Mouse (Mus musculus): ENCODE data around the gene Acpp. TPM values are rescaled to one million over a fixed set of nuclear protein-coding genes. Genes with fewer than 3 reads are reported as not detected.
"Not testable (repeated sequence)": the region's sequence is repeated elsewhere in the genome, so short reads cannot be mapped to it uniquely, and the experiment has no call there.

Acpp gene
- total RNA-seq (2014; fragmentation: Nextera tagmentation) (not detected in 2 replicates), total RNA-seq (2017) (0.06 and 0.33 TPM in 2 replicates), polyA plus RNA-seq (2012) (not detected in 2 replicates)

DNA sequence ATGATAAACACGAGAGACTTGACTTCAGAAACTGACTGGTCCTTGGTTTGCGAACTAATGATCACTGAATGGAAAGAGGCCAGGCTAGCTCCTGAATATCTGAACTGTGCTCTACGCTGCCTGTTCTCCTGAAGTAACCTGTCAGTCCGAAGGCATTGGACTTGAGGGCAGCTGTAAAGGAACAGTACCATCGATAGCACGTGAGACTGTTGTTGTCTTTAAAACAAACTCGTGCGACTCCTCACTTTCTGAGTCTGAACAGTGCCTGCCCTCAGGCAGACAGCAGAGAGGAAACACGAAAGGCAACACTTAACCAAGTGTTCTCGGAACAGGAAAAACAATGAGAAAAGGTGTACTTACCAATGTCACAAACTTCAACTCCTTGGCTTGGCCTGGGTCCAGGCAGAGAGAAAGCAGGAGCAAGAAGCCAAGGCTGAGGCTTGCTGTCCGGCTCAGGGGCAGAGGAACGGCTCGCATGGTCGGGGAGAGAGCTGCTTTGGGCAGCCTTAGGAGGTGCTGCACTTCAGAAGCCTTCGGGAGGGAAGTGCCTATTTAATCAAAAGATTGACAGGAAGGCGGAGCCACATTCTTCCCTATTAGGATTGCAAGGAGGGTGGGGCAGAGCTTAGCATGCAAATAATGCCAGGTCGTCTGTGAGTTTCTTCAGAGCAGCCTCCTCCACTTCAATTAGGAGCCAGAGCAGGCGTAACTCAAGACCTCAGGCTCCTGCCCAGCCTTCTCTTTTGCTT, at the start of gene Acpp:
Acpp (minus strand) TSS at position 566 of the 749 bp plus-strand sequence.
- no peaks in the 10 kb centered on the region for H3K4me1 ChIP-seq (ENCODE audit: insufficient read depth, low read depth, low read length)
- H3K9me3 ChIP-seq (replicated peaks): peaks cover 32% of the 10 kb centered on the region
- DNase-seq (ENCODE audit: low spot score) (no peak), ATAC-seq (ENCODE audit: extremely low read depth, insufficient number of reproducible peaks, low FRiP score, poor library complexity, severe bottlenecking) (no peak)
- no peaks in the 10 kb centered on the region for H3K27me3 ChIP-seq (ENCODE audit: insufficient read depth, low read length)
- TF ChIP-seq GATA2 (IDR thresholded peaks at IDR 0.05; ENCODE audit: borderline replicate concordance, low read depth, low read length) (no peak), TAL1 (conservative IDR thresholded peaks at IDR 0.05; ENCODE audit: low read depth, low read length) (no peak), GATA1 (IDR thresholded peaks at IDR 0.05; ENCODE audit: borderline replicate concordance, low read length) (no peak), POLR2AphosphoS5 (IDR thresholded peaks at IDR 0.05; ENCODE audit: insufficient replicate concordance, low read depth, low read length) (no peak), CTCF (IDR thresholded peaks at IDR 0.05; ENCODE audit: low read depth, low read length) (no peak)
- H3K4me3 ChIP-seq (ENCODE audit: low read depth, low read length): no peak within 1 kb of the TSS
- no peaks in the 10 kb centered on the region for H3K36me3 ChIP-seq (replicated peaks)

- Histone ChIP-seq H3K36me3 (replicated peaks) (no peaks in the 10 kb centered on the region), H3K9me3 (replicated peaks) (peaks cover 17% of the 10 kb centered on the region), H3K4me1 (ENCODE audit: insufficient read depth, low read depth, low read length) (no peaks in the 10 kb centered on the region), H3K27me3 (ENCODE audit: insufficient read depth, low read length) (no peaks in the 10 kb centered on the region), H3K4me3 (ENCODE audit: low read depth, low read length) (no peak overlapping the region)
- ATAC-seq (ENCODE audit: extremely low read depth, insufficient number of reproducible peaks, low FRiP score, poor library complexity, severe bottlenecking): no peak
- DNase-seq (ENCODE audit: low spot score): no peak
- TF ChIP-seq POLR2AphosphoS5 (IDR thresholded peaks at IDR 0.05; ENCODE audit: insufficient replicate concordance, low read depth, low read length) (no peak), TAL1 (conservative IDR thresholded peaks at IDR 0.05; ENCODE audit: low read depth, low read length) (no peak), CTCF (IDR thresholded peaks at IDR 0.05; ENCODE audit: low read depth, low read length) (no peak), GATA2 (IDR thresholded peaks at IDR 0.05; ENCODE audit: borderline replicate concordance, low read depth, low read length) (no peak), GATA1 (IDR thresholded peaks at IDR 0.05; ENCODE audit: borderline replicate concordance, low read length) (no peak)
Observed at GRCm38 (mm10) chr9:104382571-104383170, 45.1 kb upstream of the Acpp start.

DNA sequence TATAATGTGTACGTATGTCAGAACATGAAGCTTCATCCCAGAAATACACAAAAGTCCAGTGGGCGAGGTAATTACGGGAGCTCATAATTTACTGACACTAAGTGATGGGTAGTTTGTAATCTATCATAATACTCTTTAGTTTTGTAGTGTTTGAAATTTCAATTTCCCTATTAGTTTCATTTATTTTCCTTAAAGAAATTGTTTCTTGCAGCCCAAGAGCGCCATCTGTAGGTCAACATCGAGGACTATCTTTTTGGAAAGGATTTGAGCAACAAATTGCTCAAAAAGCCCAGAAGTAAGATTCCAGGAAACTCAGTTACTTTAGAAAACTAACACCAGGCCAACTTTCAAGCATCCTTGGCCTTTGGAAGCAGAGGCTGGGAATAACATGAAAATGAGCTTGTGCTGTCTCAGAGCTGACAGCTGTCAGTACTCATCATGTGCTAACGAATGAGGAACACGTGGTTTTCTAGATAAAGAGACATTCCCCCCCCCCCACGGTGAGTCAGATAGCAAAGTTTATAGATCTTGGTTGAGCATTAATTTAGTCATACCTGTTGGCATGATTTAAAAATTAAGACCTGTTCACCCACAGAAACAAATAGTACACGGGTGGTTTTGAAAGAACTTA, 42.1 kb upstream of the Acpp start:
- no peak for DNase-seq (ENCODE audit: low spot score)

GRCm38 (mm10) chr9:104375573-104375972, 38.0 kb upstream of the Acpp start:
- H3K4me1 ChIP-seq (ENCODE audit: insufficient read depth, low read depth, low read length): no peaks in the 10 kb centered on the region
- no peak for ATAC-seq (ENCODE audit: extremely low read depth, insufficient number of reproducible peaks, low FRiP score, poor library complexity, severe bottlenecking)
- no peaks in the 10 kb centered on the region for H3K36me3 ChIP-seq (replicated peaks)
- H3K9me3 ChIP-seq (replicated peaks): peaks cover 37% of the 10 kb centered on the region
- DNase-seq (ENCODE audit: low spot score): no peak
- TF ChIP-seq GATA1 (IDR thresholded peaks at IDR 0.05; ENCODE audit: borderline replicate concordance, low read length) (no peak), POLR2AphosphoS5 (IDR thresholded peaks at IDR 0.05; ENCODE audit: insufficient replicate concordance, low read depth, low read length) (no peak), CTCF (IDR thresholded peaks at IDR 0.05; ENCODE audit: low read depth, low read length) (no peak), GATA2 (IDR thresholded peaks at IDR 0.05; ENCODE audit: borderline replicate concordance, low read depth, low read length) (no peak), TAL1 (conservative IDR thresholded peaks at IDR 0.05; ENCODE audit: low read depth, low read length) (no peak)
- H3K4me3 ChIP-seq (ENCODE audit: low read depth, low read length): no peak overlapping the region
- H3K27me3 ChIP-seq (ENCODE audit: insufficient read depth, low read length): no peaks in the 10 kb centered on the region

More for the DNA sequence above, 42.1 kb upstream of the Acpp start:
- TF ChIP-seq POLR2AphosphoS5 (IDR thresholded peaks at IDR 0.05; ENCODE audit: insufficient replicate concordance, low read depth, low read length) (no peak), GATA2 (IDR thresholded peaks at IDR 0.05; ENCODE audit: borderline replicate concordance, low read depth, low read length) (no peak), GATA1 (IDR thresholded peaks at IDR 0.05; ENCODE audit: borderline replicate concordance, low read length) (no peak), TAL1 (conservative IDR thresholded peaks at IDR 0.05; ENCODE audit: low read depth, low read length) (no peak), CTCF (IDR thresholded peaks at IDR 0.05; ENCODE audit: low read depth, low read length) (no peak)
- ATAC-seq (ENCODE audit: extremely low read depth, insufficient number of reproducible peaks, low FRiP score, poor library complexity, severe bottlenecking): no peak
- Histone ChIP-seq H3K36me3 (replicated peaks) (no peaks in the 10 kb centered on the region), H3K4me1 (ENCODE audit: insufficient read depth, low read depth, low read length) (no peaks in the 10 kb centered on the region), H3K4me3 (ENCODE audit: low read depth, low read length) (no peak overlapping the region), H3K27me3 (ENCODE audit: insufficient read depth, low read length) (no peaks in the 10 kb centered on the region), H3K9me3 (replicated peaks) (peaks cover 34% of the 10 kb centered on the region)

GRCm38 (mm10) chr9:104373253-104373652, 35.7 kb upstream of the Acpp start:
- no peaks in the 10 kb centered on the region for H3K36me3 ChIP-seq (replicated peaks)
- no peak for ATAC-seq (ENCODE audit: extremely low read depth, insufficient number of reproducible peaks, low FRiP score, poor library complexity, severe bottlenecking)
- DNase-seq (ENCODE audit: low spot score): no peak
- H3K9me3 ChIP-seq (replicated peaks): peaks cover 29% of the 10 kb centered on the region
- no peaks in the 10 kb centered on the region for H3K27me3 ChIP-seq (ENCODE audit: insufficient read depth, low read length)
- no peak overlapping the region for H3K4me3 ChIP-seq (ENCODE audit: low read depth, low read length)
- H3K4me1 ChIP-seq (ENCODE audit: insufficient read depth, low read depth, low read length): no peaks in the 10 kb centered on the region
- TF ChIP-seq GATA2 (IDR thresholded peaks at IDR 0.05; ENCODE audit: borderline replicate concordance, low read depth, low read length): no peak
- TF ChIP-seq GATA1 (IDR thresholded peaks at IDR 0.05; ENCODE audit: borderline replicate concordance, low read length): no peak
- no peak for TF ChIP-seq POLR2AphosphoS5 (IDR thresholded peaks at IDR 0.05; ENCODE audit: insufficient replicate concordance, low read depth, low read length)
- TF ChIP-seq TAL1 (conservative IDR thresholded peaks at IDR 0.05; ENCODE audit: low read depth, low read length): no peak
- TF ChIP-seq CTCF (IDR thresholded peaks at IDR 0.05; ENCODE audit: low read depth, low read length): no peak

DNA sequence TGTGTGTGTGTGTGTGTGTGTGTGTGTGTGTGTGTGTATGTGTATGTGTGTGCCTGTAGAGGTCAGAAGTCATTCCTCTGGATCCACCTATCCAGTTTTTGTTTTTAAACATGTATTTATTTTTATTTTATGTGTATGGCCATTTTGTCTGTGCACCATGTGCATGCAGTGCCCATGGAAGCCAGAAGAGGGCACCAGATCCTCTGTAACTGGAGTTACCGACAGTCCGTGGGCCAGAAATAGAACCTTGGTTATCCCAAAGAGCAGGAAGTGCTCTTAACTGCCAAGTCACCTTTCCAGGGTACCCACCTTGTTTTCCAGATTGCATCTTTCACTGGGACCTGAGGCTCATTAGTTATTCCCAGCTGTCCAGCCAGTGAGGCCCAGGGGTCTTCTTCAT, 29.4 kb upstream of the Acpp start:
- TF ChIP-seq POLR2AphosphoS5 (IDR thresholded peaks at IDR 0.05; ENCODE audit: insufficient replicate concordance, low read depth, low read length) (no peak), GATA2 (IDR thresholded peaks at IDR 0.05; ENCODE audit: borderline replicate concordance, low read depth, low read length) (no peak), GATA1 (IDR thresholded peaks at IDR 0.05; ENCODE audit: borderline replicate concordance, low read length) (no peak), CTCF (IDR thresholded peaks at IDR 0.05; ENCODE audit: low read depth, low read length) (no peak), TAL1 (conservative IDR thresholded peaks at IDR 0.05; ENCODE audit: low read depth, low read length) (no peak)
- H3K27me3 ChIP-seq (ENCODE audit: insufficient read depth, low read length): no peaks in the 10 kb centered on the region
- ATAC-seq (ENCODE audit: extremely low read depth, insufficient number of reproducible peaks, low FRiP score, poor library complexity, severe bottlenecking) (no peak), DNase-seq (ENCODE audit: low spot score) (no peak)
- H3K9me3 ChIP-seq (replicated peaks): peaks cover 23% of the 10 kb centered on the region
- no peak overlapping the region for H3K4me3 ChIP-seq (ENCODE audit: low read depth, low read length)
- H3K4me1 ChIP-seq (ENCODE audit: insufficient read depth, low read depth, low read length): no peaks in the 10 kb centered on the region
- H3K36me3 ChIP-seq (replicated peaks): no peaks in the 10 kb centered on the region

- H3K27me3 ChIP-seq (ENCODE audit: insufficient read depth, low read length); H3K36me3 ChIP-seq (replicated peaks); ATAC-seq (ENCODE audit: extremely low read depth, insufficient number of reproducible peaks, low FRiP score, poor library complexity, severe bottlenecking); H3K4me1 ChIP-seq (ENCODE audit: insufficient read depth, low read depth, low read length); DNase-seq (ENCODE audit: low spot score); H3K4me3 ChIP-seq (ENCODE audit: low read depth, low read length): not testable (repeated sequence)
- H3K9me3 ChIP-seq (replicated peaks): peaks cover 37% of the 10 kb centered on the region
Observed at GRCm38 (mm10) chr9:104361951-104362350, 24.4 kb upstream of the Acpp start.
